Mouse (Mus musculus) liver, embryonic 16.5 days (tissue): ENCODE measurements around the gene Cabp7. TPM values are rescaled to one million over a fixed set of nuclear protein-coding genes. Genes with fewer than 3 reads are reported as not detected.

Source experiments
- ATAC-seq: fragments of 200-750 bp; cut with Nextera tagmentation; 2 replicates; pipeline ENCODE4 v1.8.0; 2017; ENCODE audit warnings: low read depth, mild to moderate bottlenecking, moderate number of reproducible peaks, moderate library complexity
- H3K27ac ChIP-seq: fragments of 300-500 bp; sonication (generic); 2 replicates; pipeline ENCODE4 v1.5.1; 2014; ENCODE audit warnings: mild to moderate bottlenecking, low read length
- H3K27me3 ChIP-seq: fragments of 300-500 bp; sonication (generic); 2 replicates; pipeline ENCODE4 v1.6.1; 2014; ENCODE audit warnings: low read depth, low read length, mixed read lengths; ENCODE audit not compliant: control insufficient read depth, insufficient read depth
- H3K36me3 ChIP-seq: fragments of 300-500 bp; sonication (generic); 2 replicates; pipeline ENCODE4 v1.6.1; 2014; ENCODE audit warnings: mild to moderate bottlenecking; ENCODE audit not compliant: control insufficient read depth, insufficient read depth
- H3K4me1 ChIP-seq: fragments of 300-500 bp; sonication (generic); 2 replicates; pipeline ENCODE4 v1.6.1; 2014; ENCODE audit warnings: low read depth, low read length, mixed read lengths; ENCODE audit not compliant: control insufficient read depth
- H3K4me2 ChIP-seq: fragments of 300-500 bp; sonication (generic); 2 replicates; pipeline ENCODE4 v1.6.1; 2014; ENCODE audit warnings: low read depth, low read length, mixed read lengths
- H3K4me3 ChIP-seq: fragments of 300-500 bp; sonication (generic); 2 replicates; pipeline ENCODE4 v1.5.1; 2014; ENCODE audit warnings: low read depth, mild to moderate bottlenecking, low read length
- H3K9ac ChIP-seq: fragments of 300-500 bp; sonication (generic); 2 replicates; pipeline ENCODE4 v1.6.1; 2014; ENCODE audit warnings: low read depth, low read length
- H3K9me3 ChIP-seq: fragments of 300-500 bp; sonication (generic); replicated peaks from 2 replicates; pipeline ENCODE4 v1.6.1; 2016; ENCODE audit warnings: low read length; ENCODE audit not compliant: control insufficient read depth
- WGBS: fragments of 180-500 bp; shearing (Covaris S2); extraction: QIAGEN DNeasy Blood & Tissue Kit; methylation state at CpG from one replicate; pipeline ENCODE4 v1.1.7; 2014; ENCODE audit not compliant: insufficient replicate concordance; 5-methylcytosine and 5-hydroxymethylcytosine counted together
- polyA plus RNA-seq: library from polyadenylated mRNA; unstranded; fragments of >200 nt; fragmentation: Nextera tagmentation; extraction: Ambion mirVana; gene quantifications from 2 replicates; pipeline ENCODE4 v1.2.1, GENCODE M21; 2015

The Cabp7 gene
- polyA plus RNA-seq, 1 experiment from 2014 or later = 0.04 TPM

GRCm38 (mm10) chr11:4769881-4770280 lies 23.3 kb upstream of the Cabp7 start:
- Histone ChIP-seq H3K4me1 (no peaks in the 10 kb centered on the region), H3K4me2 (no peak overlapping the region), H3K36me3 (no peaks in the 10 kb centered on the region), H3K27ac (no peak overlapping the region), H3K9ac (no peak overlapping the region), H3K4me3 (no peak overlapping the region), H3K27me3 (no peaks in the 10 kb centered on the region), H3K9me3 (no peaks in the 10 kb centered on the region)
- WGBS = 85% methylated on average over 6 of the region's 6 CpGs
- ATAC-seq = no peak

DNA sequence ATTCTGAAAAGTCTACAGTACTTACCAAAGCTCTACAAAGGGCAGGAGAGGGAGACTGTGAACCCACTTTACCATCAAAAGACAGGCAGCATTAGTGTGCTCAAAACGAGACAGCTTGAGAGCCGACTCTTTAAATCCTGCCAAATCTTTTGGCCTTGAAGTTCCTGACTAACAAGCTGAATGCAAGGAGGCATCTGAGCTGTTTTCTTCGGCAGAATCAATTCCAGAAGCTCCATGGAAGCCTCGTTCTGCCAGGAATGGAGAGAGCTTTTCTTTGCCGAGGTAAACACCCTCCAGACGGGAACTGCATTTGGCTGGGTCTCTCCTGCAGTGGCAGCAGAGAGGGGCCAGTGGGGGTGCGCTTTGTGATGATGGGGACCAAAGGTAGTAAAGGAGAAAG lies 22.7 kb upstream of the Cabp7 start:
- Histone ChIP-seq H3K4me2 (no peak overlapping the region), H3K9ac (no peak overlapping the region), H3K27me3 (no peaks in the 10 kb centered on the region), H3K27ac (no peak overlapping the region), H3K4me1 (no peaks in the 10 kb centered on the region), H3K36me3 (no peaks in the 10 kb centered on the region), H3K4me3 (no peak overlapping the region), H3K9me3 (no peaks in the 10 kb centered on the region)
- WGBS = 78% methylated on average over 7 of the region's 7 CpGs
- ATAC-seq = no peak

GRCm38 (mm10) chr11:4768399-4768798 lies 21.8 kb upstream of the Cabp7 start:
- Histone ChIP-seq H3K4me3 (no peak overlapping the region), H3K27me3 (no peaks in the 10 kb centered on the region), H3K36me3 (no peaks in the 10 kb centered on the region), H3K27ac (no peak overlapping the region), H3K4me1 (no peaks in the 10 kb centered on the region), H3K9ac (no peak overlapping the region), H3K9me3 (no peaks in the 10 kb centered on the region), H3K4me2 (no peak overlapping the region)
- WGBS = 64% methylated on average over 4 of the region's 4 CpGs
- ATAC-seq = no peak

- Histone ChIP-seq H3K4me1 (no peaks in the 10 kb centered on the region), H3K9ac (no peak overlapping the region), H3K27ac (no peak overlapping the region), H3K27me3 (peaks cover 11% of the 10 kb centered on the region), H3K4me3 (no peak overlapping the region), H3K36me3 (no peaks in the 10 kb centered on the region), H3K4me2 (no peak overlapping the region), H3K9me3 (no peaks in the 10 kb centered on the region)
- WGBS = 53% methylated on average over 5 of the region's 5 CpGs
- ATAC-seq = no peak
Observed at GRCm38 (mm10) chr11:4764476-4764875, 17.9 kb upstream of the Cabp7 start.

- Histone ChIP-seq H3K9ac (no peak overlapping the region), H3K36me3 (no peaks in the 10 kb centered on the region), H3K9me3 (no peaks in the 10 kb centered on the region), H3K27me3 (peaks cover 11% of the 10 kb centered on the region), H3K4me2 (no peak overlapping the region), H3K4me3 (no peak overlapping the region), H3K27ac (no peak overlapping the region), H3K4me1 (no peaks in the 10 kb centered on the region)
- ATAC-seq = no peak
- 24% methylated on average over 5 of the region's 5 CpGs for WGBS
Observed at GRCm38 (mm10) chr11:4763631-4764030, 17.1 kb upstream of the Cabp7 start.

GRCm38 (mm10) chr11:4762511-4762910 lies 15.9 kb upstream of the Cabp7 start:
- no peaks in the 10 kb centered on the region for H3K9me3 ChIP-seq
- no peak overlapping the region for H3K27ac ChIP-seq
- H3K36me3 ChIP-seq = no peaks in the 10 kb centered on the region
- no peaks in the 10 kb centered on the region for H3K4me1 ChIP-seq
- no peak overlapping the region for H3K4me2 ChIP-seq
- peaks cover 11% of the 10 kb centered on the region for H3K27me3 ChIP-seq
- WGBS = 26% methylated on average over 2 of the region's 2 CpGs
- no peak overlapping the region for H3K4me3 ChIP-seq
- ATAC-seq = no peak
- no peak overlapping the region for H3K9ac ChIP-seq

DNA sequence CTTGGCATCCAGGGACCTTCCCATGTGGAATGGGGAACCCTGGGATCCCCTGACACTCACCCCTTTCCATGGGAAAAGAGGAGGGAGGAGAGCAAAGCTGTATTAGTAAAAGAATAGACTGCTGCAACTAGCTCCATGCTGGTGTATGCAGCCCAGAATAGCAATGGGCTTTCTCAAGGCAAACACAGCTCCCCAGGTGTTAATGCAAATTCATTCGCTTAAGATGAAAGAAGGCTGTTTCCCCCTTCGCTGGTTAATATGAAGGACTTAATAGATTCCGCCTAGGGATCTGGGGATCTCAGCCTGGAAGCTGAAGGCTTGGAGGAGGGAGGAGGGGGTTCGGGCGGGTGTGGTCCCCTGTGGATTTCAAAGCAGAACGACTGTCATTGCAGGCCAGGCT lies 15.4 kb upstream of the Cabp7 start:
- no peak for ATAC-seq
- H3K36me3 ChIP-seq = no peaks in the 10 kb centered on the region
- peaks cover 11% of the 10 kb centered on the region for H3K27me3 ChIP-seq
- no peak overlapping the region for H3K4me3 ChIP-seq
- no peak overlapping the region for H3K4me2 ChIP-seq
- WGBS = 17% methylated on average over 6 of the region's 6 CpGs
- no peak overlapping the region for H3K9ac ChIP-seq
- H3K9me3 ChIP-seq = no peaks in the 10 kb centered on the region
- no peaks in the 10 kb centered on the region for H3K4me1 ChIP-seq
- no peak overlapping the region for H3K27ac ChIP-seq

GRCm38 (mm10) chr11:4760438-4760837 lies 13.9 kb upstream of the Cabp7 start:
- no peak for ATAC-seq
- Histone ChIP-seq H3K4me3 (no peak overlapping the region), H3K9ac (no peak overlapping the region), H3K4me2 (no peak overlapping the region), H3K36me3 (no peaks in the 10 kb centered on the region), H3K27ac (no peak overlapping the region), H3K4me1 (no peaks in the 10 kb centered on the region), H3K9me3 (no peaks in the 10 kb centered on the region), H3K27me3 (peaks cover 11% of the 10 kb centered on the region)
- WGBS = 24% methylated on average over 4 of the region's 4 CpGs

GRCm38 (mm10) chr11:4757789-4758158 lies 11.2 kb upstream of the Cabp7 start:
- peaks cover 8% of the 10 kb centered on the region for H3K27me3 ChIP-seq
- no peaks in the 10 kb centered on the region for H3K36me3 ChIP-seq

More at GRCm38 (mm10) chr11:4757789-4758158, 11.2 kb upstream of the Cabp7 start:
- Histone ChIP-seq H3K27ac (no peak overlapping the region), H3K9me3 (no peaks in the 10 kb centered on the region; the same call in 1 of the 2 replicates), H3K9ac (no peak overlapping the region), H3K4me1 (no peaks in the 10 kb centered on the region), H3K4me3 (no peak overlapping the region), H3K4me2 (no peak overlapping the region)
- ATAC-seq = no peak
- 43% methylated on average over 4 of the region's 4 CpGs for WGBS
